Mouse (Mus musculus) Muller cell, postnatal 12 days (primary cell): ENCODE measurements around the gene Prkag2.

Experiments used
- DNase-seq: peaks from one replicate; pipeline ENCODE4 v3.0.0-alpha.2; 2015; ENCODE audit errors: inconsistent ontology term

Gene Prkag2

GRCm38 (mm10) chr5:25050827-25051226 lies 49.6 kb downstream of the Prkag2 start:
- DNase-seq: no peak

- no peak for DNase-seq
Measured at GRCm38 (mm10) chr5:25047670-25048069, 52.8 kb downstream of the Prkag2 start.

GRCm38 (mm10) chr5:25046762-25047161 lies 53.7 kb downstream of the Prkag2 start:
- DNase-seq: no peak

GRCm38 (mm10) chr5:25044007-25044406 lies 56.4 kb downstream of the Prkag2 start:
- DNase-seq: no peak

- DNase-seq: no peak
Measured at GRCm38 (mm10) chr5:25041947-25042346, 58.5 kb downstream of the Prkag2 start.

- no peak for DNase-seq
Measured at GRCm38 (mm10) chr5:25041307-25041706, 59.1 kb downstream of the Prkag2 start.

- no peak for DNase-seq
Measured at GRCm38 (mm10) chr5:25040903-25041302, 59.5 kb downstream of the Prkag2 start.

- no peak for DNase-seq
Measured at GRCm38 (mm10) chr5:25038827-25039226, 61.6 kb downstream of the Prkag2 start.

GRCm38 (mm10) chr5:25035391-25035790 lies 65.1 kb downstream of the Prkag2 start:
- DNase-seq: no peak

GRCm38 (mm10) chr5:25031456-25031856 lies 69.0 kb downstream of the Prkag2 start:
- no peak for DNase-seq

- no peak for DNase-seq
Measured at GRCm38 (mm10) chr5:25031037-25031436, 69.4 kb downstream of the Prkag2 start.

- peak; percentile 70 for DNase-seq
Measured at GRCm38 (mm10) chr5:25030276-25030681, 70.2 kb downstream of the Prkag2 start.

- DNase-seq: no peak
Measured at GRCm38 (mm10) chr5:25027673-25028072, 72.8 kb downstream of the Prkag2 start.

GRCm38 (mm10) chr5:25025309-25026019 lies 75.0 kb downstream of the Prkag2 start:
- no peak for DNase-seq

- DNase-seq: no peak
Measured at GRCm38 (mm10) chr5:25022904-25023303, 77.5 kb downstream of the Prkag2 start.

GRCm38 (mm10) chr5:25019221-25019620 lies 81.2 kb downstream of the Prkag2 start:
- DNase-seq: no peak

- DNase-seq: no peak
Measured at GRCm38 (mm10) chr5:25012134-25012533, 88.3 kb downstream of the Prkag2 start.

- peak; percentile 78 for DNase-seq
Measured at GRCm38 (mm10) chr5:25011019-25011485, 89.4 kb downstream of the Prkag2 start.

GRCm38 (mm10) chr5:25010438-25010892 lies 90.0 kb downstream of the Prkag2 start:
- peak; percentile 87 for DNase-seq

- DNase-seq: no peak
Measured at GRCm38 (mm10) chr5:25009770-25010169, 90.7 kb downstream of the Prkag2 start.

GRCm38 (mm10) chr5:25008966-25009365 lies 91.5 kb downstream of the Prkag2 start:
- DNase-seq: no peak

- DNase-seq: peak; percentile 99
Measured at GRCm38 (mm10) chr5:25006848-25007247, 93.6 kb downstream of the Prkag2 start.

- DNase-seq: peak; percentile 54
Measured at GRCm38 (mm10) chr5:25005532-25006129, 94.8 kb downstream of the Prkag2 start.
